Mouse (Mus musculus) urinary bladder, adult 2 months (tissue): ENCODE measurements around the gene Lclat1. TPM values are rescaled to one million over a fixed set of nuclear protein-coding genes. Genes with fewer than 3 reads are reported as not detected.

Experiments
- DNase-seq: peaks from one replicate; pipeline ENCODE4 v3.0.0; 2022; ENCODE audit warnings: low spot score
- polyA plus RNA-seq: library from polyadenylated mRNA; depleted of rRNA; stranded (reverse); fragments of >200 nt; gene quantifications from 2 replicates; pipeline ENCODE4 v1.2.3, GENCODE M21; 2012; rRNA removed

Gene Lclat1
- polyA plus RNA-seq = 7.0 and 12.4 TPM in 2 replicates

DNA sequence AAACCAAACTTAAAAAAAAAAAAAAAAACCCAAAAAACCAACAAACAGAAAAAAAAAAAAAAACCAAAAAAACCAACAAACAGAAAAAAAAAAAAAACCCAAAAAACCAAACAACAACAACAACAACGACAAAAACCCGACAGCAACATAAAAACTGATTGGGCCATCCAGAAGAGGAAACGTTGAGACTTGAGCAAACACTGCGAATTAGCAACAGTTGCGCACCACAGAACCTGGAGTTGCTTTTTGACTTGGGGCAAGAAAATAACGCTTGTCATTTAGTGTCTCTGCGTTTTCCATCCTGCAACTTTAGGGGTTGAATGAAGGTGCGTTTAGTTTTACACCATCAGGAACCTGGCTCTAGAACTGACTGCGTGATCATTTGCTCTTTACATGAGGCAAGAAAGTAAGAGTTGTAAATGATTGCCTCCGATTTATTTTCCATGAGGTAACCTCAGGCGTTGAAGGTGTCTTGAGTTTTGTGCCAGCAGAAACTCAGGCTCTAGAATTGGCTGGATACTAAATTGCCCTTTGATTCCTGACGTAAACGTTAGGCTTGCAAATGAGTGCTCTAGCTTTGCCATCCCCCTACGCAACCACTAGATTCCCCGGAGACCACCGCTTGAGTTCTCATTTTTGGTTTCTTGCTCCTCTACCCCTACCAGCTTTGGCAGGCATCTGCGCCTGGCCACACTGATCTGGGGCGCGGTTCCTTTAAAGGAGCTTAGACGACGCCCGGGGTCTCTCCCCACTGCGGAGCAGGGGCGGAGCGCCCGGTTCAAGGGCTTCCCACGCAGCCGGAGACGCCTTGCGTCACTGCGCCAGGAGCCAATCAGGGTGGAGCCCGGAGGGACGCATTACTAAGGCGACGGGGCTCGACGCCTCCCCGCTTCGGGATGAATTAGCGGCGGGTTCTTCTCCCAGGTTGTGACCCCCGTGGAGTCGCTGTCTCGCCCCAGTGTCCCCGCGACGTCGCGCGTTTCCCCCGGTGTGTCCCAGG, at the start of gene Lclat1:
Gene Lclat1, plus strand, starts transcription at position 828 of the 1,000 bp plus-strand sequence.
- DNase-seq = peak; percentile 85

DNA sequence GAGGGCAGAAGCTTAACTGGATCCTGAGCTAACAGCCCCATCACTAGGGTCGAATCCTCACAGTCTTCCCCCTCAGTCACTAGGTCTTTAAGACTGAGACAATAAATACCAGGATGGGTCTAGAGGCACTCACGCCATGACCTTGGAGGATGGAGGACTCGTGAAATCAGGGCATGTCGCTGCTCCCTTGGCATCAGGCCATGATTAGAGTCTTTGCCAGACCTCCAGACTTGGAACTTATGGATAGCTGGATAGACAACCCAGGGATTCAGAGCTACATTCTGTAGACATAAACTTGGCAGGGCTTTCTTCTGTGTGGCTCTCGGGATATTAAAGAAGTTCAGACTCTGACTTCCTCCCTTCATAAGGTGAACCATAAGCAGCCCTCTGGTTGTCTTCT, 49.5 kb upstream of the Lclat1 start:
- DNase-seq = no peak

DNA sequence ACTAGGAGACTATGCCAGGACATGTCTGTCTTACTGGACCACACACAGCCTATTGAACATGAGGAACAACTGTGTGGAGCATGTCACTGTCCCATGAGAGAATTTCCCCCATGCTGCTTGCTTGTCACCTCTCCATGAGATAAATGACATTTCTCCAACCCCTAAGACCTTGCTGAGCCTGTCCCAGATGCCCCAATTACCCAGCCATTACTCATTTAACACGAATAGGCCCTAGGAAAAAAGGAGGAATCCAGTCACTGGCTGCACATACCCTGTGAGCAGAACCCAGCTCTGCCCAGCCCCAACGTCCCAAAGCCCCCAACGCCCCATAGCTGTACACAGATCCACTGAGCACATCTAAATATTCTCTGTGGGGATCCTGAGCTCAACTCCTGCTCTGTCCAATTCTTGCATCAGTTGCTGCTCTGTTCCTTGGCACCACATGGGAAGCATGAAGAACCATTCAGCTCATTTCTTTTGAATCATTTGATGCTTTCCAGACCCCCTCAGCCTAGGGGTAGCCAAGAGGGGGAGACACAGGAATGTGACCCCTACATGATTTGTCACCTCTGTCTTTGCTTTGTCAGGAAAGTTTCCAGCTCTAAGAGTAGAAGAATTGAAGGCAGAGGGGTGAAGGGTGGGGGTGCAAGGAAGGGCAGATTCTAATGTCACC, 47.4 kb upstream of the Lclat1 start:
- DNase-seq = no peak

DNA sequence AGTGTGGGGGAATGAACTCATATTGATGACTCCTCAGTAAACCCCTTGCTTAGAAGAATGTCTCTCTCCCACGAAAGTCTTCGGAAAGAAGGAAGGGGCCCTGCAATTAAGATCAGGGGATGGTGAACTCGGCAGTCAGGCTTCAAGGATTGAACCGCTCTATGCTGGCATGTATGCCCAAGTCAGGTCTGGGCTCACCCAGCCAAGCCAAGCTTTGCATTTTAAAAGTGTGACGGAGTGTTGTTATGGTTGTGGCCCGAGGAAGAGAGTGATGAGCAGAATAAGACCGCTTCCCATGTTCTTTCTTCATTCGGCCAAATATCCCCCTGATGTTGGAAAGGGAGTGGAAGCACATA, 46.9 kb upstream of the Lclat1 start:
- DNase-seq = no peak

DNA sequence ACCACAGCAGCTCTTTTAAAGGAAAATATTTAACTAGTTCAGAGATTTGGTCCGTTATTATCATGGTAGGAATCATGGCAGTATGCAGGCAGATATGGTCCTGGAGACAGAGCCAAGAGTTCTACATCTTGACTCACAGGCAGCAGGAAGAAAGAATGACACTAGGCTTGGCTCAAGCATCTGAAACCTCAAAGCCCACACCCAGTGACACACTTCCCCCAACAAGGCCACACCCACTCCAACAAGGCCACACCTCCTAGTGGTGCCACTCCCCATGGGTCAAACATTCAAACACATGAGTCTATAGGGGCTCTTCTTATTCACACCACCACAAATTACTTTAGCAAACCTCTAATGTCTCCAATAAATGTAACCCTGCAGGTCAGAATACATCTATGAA, 45.1 kb upstream of the Lclat1 start:
- no peak for DNase-seq

DNA sequence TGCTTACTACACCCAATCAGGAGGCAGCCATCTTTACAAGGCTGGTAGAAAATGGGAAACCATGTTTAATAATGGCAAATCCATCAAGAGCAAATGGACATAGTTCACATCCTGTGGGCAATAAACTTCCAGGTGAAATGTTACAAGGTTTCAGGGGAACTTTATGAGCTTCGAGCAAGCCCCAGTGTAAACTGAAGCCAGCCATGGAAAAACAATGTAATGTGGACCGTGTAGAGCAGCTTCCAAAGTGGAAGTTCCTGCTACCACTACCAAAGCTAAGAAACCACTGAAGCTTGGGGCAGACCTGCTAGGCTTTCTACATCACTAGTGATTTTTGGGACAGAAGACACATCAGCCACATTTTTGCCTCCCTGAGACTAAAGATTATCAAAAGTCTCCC, 44.5 kb upstream of the Lclat1 start:
- DNase-seq = no peak

DNA sequence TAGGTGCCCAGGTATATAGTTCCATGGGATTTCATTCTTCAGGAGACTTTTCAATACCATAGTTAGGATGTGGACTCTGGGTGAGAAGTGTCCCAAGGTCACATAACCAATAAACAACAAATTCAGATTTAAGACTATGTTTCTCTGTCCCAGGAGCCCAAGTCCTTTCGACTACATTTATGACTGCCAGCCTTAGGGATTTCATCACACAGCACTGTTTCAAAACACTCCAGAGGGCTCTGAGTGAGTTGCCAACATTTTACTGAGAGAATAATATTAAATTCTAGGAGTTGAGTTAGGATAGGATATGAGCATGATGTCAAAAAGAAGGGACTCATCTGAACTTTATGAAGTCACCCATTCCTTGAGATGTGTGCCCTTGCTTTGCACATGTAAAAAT, 44.0 kb upstream of the Lclat1 start:
- DNase-seq = no peak

DNA sequence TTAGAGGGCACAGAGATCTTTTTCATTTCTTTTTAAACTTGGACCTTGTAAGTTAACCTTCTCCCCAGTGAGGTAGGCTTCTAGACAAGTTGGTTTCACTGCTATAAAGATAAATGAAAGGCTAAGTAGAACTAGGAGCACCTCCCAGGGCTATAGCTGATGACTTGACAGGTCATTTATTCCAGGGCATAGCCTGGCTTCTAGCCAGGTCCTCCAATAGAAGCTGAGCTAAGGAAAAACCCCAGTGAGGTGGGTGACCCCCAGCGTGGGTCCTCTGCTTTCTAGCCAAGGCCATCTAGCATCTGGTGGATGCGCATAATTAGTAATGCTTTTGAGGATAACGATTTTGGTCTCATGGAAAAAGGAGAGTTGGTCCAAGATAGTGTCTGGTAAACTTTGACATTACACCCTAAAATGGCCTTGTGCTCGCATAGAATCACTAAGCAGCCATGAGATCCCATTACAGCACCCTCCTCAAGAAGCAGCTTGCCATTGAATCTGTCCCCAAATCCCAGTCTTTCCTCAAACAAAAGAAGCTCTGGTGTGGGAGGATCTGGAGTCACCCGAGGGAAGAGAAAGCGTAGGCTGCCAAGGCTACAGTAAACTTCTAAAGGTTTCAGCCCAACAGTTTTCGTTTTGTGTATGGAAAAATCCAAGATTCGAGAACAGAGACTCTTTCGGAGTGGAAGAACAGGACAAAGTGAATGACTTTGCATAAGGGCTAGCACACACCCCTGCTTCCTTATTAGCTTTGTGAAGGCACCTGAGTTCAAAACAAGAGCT, 41.2 kb upstream of the Lclat1 start:
- DNase-seq = no peak

DNA sequence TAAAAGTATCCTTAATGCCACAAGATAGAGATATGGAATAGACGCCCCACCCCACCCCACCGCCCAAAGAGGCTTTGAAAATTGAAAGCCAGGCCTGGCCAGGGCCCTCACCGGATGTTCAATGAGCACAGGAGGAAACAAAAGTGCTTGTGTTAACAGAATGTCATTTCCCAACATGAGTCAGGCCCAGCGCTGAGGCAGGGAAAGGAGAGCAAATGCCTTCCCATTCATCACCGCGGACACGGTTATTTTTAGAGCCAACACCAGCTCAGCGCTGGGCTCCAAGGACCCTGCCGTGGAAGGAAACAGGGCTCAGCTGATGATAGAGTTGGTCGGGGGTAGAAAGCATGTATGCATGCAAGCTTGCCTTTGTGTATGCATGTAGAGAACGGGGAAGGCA, 40.4 kb upstream of the Lclat1 start:
- no peak for DNase-seq

DNA sequence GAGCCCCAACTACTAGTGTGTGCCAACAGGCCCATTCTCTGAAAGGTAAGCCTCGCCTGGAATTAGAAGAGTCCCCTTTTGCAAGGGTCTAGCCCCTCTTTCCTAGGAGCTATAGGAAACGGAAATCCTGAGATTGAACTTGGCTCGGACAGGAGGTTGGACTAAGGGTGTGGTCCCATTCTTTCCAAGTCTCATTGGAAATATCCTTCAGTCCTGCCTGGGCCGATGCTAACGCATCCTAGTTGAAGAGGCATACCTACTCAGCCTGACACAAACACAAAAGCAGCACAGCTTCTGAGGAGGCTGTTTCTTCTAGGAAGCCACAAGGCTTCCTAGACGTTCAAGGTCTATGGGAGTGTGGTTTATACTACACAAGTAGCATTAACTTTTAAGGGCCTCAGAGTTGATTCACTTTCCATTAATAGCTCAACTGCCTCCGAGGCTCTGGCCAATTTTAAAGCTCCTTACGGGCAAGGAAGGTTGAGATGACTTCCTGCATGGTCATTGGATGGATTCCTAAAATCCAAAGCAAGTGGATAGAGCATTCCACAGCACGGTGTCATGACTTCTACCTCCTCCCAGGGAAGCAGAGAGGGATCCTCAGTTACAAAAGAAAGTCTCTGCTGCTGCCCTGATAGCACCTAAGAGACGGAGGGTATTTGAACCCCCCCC, 39.3 kb upstream of the Lclat1 start:
- no peak for DNase-seq

DNA sequence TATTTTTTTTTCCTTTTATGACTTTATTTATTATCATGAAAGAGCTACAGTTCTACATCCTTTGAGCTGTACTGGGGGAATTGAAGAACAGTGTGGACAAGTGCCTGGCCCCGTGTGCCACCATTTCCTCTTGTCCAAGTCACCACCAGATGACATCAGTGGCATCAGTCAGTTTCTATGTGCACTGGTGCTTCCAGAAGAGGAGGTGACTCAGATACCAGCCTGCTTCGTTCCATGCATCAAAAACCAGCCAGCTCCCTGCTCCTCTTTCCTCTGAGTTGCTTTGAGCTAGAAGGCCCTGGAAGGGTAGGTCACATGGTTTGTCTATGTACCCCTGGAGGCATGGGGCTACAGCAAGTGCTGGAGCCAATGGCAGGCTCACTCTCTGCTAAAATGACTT, 37.3 kb upstream of the Lclat1 start:
- no peak for DNase-seq

DNA sequence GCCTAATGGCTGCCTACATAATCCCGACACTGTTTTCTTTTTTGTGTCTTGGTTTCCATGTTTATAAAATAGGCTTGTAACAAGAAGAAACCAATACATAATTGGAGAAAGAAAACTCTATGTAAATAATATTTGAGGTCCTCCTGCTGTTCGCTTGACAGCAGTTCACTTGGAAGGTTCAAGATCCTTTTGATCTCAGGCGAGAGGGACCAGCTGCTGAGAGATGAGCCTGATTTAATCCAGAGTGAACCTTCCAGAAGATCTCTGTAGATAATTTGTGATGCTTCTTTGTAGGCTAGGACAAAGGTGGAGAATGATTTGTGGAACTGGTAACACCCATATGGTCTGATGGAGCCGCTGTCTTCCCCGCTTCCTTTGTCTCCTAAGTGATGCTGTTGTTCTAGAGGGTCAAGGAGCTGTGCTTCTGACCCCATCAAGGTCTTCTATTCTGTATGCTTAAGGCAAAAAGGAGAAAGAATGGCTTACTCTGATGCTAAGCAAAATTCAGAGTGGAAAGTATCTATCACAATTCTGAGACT, 36.0 kb upstream of the Lclat1 start:
- DNase-seq = no peak

DNA sequence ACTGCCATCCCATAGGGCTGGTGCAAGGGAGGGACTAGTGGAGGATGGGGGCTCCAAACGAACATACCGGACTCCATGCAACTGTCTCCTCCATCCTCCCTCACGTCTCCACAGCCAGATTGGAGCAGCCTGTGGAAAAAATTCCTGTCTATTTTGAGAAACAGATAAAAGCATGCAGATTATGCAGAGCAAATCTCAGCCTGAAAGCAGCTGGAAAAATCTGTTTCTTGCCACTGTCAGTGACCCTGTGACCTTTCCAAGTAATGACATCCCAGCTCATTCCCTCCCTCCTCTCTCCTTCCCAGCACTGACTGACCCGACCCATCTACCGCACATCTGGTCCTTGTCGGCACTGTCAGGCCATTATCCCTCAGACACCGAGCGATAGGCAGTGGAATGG, 35.5 kb upstream of the Lclat1 start:
- DNase-seq = no peak

DNA sequence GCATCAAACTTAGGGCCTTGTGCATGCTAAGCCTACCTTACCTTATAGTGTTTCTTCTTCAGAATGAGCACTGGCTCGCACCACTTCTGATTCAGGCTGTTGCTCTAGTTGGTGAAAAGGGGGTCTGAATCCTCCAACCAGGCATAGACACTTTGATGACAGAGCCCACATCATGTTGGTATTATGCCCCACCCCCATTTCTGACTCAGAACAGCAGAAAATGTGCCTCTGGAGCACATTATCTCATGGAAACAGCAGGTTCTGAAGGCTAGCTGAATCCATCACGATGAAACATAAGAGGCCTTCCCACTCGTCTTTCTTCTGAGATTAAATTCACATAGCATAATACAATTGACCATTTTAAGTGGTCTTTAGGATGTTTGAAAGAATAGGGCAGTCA, 33.2 kb upstream of the Lclat1 start:
- DNase-seq = no peak

DNA sequence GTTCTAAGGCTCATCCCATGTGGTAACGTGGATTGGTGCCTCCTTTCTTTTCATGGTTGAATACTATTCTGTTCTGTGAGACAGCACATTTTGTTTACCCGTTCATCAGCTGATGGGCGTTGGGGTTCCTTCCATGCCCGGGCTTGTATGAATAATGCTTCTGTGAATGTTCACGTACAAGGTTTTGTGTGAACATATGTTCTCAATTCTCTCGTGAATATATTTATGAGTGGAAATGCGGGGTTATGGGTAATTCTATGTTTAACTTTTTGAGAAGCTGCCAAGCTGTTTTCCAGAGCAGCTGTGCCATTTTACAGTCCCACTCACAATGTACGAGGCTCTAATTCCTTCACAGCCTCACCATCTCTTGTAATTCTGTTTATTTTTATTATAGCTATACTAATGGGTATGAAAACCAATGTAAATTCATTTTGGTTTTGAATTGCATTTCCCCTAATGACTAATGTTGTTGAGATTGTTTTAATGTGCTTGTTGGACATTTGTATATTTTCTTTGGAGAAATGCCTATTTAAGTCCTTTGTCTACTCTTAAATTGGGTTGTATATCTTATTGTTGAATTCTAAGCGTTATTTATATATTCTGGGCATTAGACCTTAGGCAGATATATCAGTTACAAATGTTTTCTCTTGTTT, 32.4 kb upstream of the Lclat1 start:
- DNase-seq = no peak

DNA sequence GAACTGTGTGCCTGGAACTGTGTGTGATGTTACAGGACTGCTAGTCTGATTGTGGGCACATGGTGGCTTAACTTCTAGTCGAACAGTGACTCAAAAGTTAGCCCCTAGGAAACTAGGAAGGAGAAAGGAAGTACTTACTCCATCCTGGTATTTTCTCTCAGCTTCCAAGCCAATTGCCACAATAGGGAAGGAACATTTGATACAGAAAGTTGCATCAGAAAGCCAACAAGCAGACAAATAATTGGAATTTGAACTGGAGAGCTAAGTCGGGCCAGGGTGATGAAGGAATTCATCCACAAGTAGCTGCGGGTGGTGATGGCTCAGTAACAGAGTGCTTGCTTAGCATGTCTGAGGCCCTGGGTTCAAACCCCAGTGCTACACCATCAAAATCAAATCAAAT, 30.1 kb upstream of the Lclat1 start:
- DNase-seq = no peak

DNA sequence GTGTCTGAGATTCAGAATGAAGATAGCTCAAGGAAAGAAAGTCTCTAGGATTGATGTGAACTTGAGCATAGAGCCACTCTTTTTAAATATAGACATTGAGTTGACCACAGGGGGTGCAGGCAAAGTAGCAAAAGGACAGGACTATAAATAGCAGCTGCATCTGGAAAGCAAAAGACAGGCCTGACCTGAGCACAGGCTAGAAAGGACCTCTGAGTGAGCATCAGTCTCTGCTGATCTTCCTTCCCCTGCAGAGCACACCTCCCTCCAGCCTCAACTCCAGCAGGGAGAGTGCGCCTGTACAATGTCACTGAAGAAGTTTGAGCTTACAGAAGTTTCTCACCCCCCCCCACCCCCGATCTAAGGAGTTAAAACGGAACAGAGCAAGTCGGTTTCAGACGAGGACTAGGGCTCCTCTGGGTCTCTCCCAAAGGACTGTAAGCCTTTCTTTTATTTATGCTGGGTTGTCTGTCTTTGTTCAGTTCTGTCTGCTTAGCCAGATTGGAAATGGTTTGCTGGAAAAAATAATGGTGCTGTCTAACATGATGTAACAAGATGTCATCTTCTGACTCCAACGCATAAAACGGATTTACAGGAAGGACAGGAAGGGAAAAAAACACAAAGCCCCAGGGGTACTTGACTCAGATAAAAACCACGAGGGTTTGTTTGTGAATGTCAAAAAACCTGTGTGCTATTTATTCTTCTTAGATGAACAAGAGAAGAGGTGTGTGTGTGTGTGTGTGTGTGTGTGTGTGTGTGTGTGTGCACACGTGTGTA, 26.2 kb upstream of the Lclat1 start:
- no peak for DNase-seq

DNA sequence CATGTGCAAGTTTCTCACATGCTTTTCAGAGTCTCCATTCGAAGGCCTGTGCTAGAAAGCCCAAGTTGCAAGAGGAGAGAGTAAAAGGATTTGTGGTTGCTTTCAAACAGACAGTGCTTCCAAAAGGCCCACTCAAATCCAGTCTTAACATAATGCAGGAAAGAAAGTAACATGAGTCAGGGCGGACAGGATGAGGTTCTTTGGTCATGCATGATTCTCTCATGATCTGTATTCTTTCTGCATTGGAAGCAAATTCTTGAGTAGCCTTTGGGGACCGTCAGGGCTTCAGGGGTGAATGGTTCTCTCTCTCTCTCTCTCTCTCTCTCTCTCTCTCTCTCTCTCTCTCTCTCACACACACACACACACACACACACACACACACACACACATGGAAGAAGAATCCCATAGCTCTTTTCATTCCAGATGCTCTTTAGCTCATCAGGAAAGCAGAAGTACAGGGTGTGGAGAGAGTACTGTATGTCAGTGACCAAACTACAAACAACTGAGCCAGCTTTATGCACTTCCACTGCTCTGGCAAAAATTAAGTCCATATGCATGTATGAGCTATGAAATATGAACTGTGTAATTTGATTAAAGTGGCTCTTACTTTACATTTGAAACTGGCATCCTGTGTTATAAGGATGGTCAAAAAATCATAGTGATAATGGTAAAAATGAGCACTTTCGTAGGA, 25.1 kb upstream of the Lclat1 start:
- no peak for DNase-seq

DNA sequence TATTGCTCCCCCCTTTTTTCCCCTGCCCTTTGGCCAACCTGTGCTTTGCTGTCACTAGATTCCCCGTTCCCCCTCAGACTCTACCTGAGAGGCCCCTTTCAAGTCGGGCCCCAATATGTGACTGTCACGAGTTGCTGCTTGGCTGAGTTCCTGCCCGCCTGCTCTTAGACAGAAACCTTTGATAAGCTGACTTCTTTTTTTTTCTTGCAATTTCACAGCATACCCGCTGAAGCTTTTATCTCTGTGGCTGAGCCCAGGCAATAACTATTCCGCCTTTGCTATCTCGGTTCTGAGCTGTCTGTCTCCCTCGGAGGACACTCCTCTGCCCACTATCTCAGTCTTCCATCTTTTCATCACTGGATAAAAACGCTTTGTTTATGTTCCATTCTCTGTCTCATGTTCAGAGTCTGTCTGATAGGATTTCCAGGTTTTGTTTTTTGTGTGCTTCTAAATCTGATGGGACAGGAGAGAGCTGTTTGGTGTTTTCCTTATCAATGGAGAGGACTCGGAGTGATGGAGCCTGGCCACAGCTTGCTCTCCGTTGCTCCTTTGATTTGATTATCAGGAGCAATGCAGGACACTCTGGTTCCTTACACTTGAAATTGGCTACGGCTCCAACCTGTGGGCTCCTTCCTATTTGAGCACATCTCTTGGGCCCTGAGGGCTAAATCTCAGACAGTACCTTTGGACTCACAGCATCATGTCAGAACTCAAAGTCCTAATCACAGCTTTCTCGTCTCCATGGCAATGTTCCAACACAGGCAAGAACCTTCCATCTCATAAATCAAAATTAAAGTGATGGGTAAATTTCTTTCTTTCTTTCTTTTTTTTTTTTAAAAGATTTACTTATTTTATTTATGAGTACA, 20.5 kb upstream of the Lclat1 start:
- no peak for DNase-seq
